Mouse (Mus musculus) ES-Bruce4 (cell line): ENCODE measurements around the gene Iqcn. TPM values are rescaled to one million over a fixed set of nuclear protein-coding genes. Genes with fewer than 3 reads are reported as not detected.

Experiments
- H3K27ac ChIP-seq: 2 replicates; pipeline ENCODE4 v1.5.1; 2012; ENCODE audit warnings: low read length, inconsistent platforms; ENCODE audit not compliant: insufficient read depth
- H3K27me3 ChIP-seq: 2 replicates; pipeline ENCODE4 v1.6.1; 2012; ENCODE audit warnings: mild to moderate bottlenecking, low read length, inconsistent platforms; ENCODE audit not compliant: control insufficient read depth, poor library complexity, insufficient read depth, severe bottlenecking
- H3K36me3 ChIP-seq: 2 replicates; pipeline ENCODE4 v1.6.1; 2012; ENCODE audit warnings: inconsistent platforms, mild to moderate bottlenecking, low read length, moderate library complexity; ENCODE audit not compliant: control insufficient read depth, poor library complexity, insufficient read depth, severe bottlenecking
- H3K4me1 ChIP-seq: one replicate; pipeline ENCODE4 v1.8.1; 2011; ENCODE audit warnings: low read length; ENCODE audit not compliant: control insufficient read depth, insufficient read depth
- H3K4me3 ChIP-seq: 2 replicates; pipeline ENCODE4 v1.5.1; 2011; ENCODE audit warnings: low read depth, mild to moderate bottlenecking, low read length
- H3K9ac ChIP-seq: 2 replicates; pipeline ENCODE4 v1.6.1; 2012; ENCODE audit warnings: low read depth, mild to moderate bottlenecking, inconsistent platforms; ENCODE audit not compliant: poor library complexity, severe bottlenecking
- H3K9me3 ChIP-seq: replicated peaks from 2 replicates; pipeline ENCODE4 v1.6.1; 2012; ENCODE audit warnings: mild to moderate bottlenecking, low read length, inconsistent platforms; ENCODE audit not compliant: control insufficient read depth, poor library complexity, insufficient read depth, severe bottlenecking
- CTCF ChIP-seq: IDR thresholded peaks from one replicate; pipeline ENCODE4 v1.8.1; 2011; ENCODE audit warnings: low read depth, low read length
- EP300 ChIP-seq: IDR thresholded peaks from 2 replicates; pipeline ENCODE4 v1.6.1; 2011; ENCODE audit warnings: low read depth, low read length; ENCODE audit not compliant: insufficient read depth
- POLR2A ChIP-seq: IDR thresholded peaks from one replicate; pipeline ENCODE4 v1.8.1; 2011; ENCODE audit warnings: low read length; ENCODE audit not compliant: insufficient read depth
- polyA plus RNA-seq: library from polyadenylated mRNA; stranded (reverse); fragments of >200 nt; gene quantifications from 2 replicates; pipeline ENCODE4 v1.2.4, GENCODE M21; 2011; ENCODE audit warnings: low read depth; ENCODE audit not compliant: missing spikeins, insufficient read depth, insufficient read length

Gene Iqcn
- polyA plus RNA-seq, 1 experiment, result not detected

- no peaks in the 10 kb centered on the region for H3K36me3 ChIP-seq
- no peaks in the 10 kb centered on the region for H3K4me1 ChIP-seq
- no peak for TF ChIP-seq CTCF
- no peak for TF ChIP-seq EP300
- TF ChIP-seq POLR2A, result no peak
- no peak overlapping the region for H3K27ac ChIP-seq
- no peak overlapping the region for H3K4me3 ChIP-seq
- H3K9me3 ChIP-seq, result no peaks in the 10 kb centered on the region
- no peaks in the 10 kb centered on the region for H3K27me3 ChIP-seq
- no peak overlapping the region for H3K9ac ChIP-seq
These were observed 46.9 kb downstream of the Iqcn start for GRCm38 (mm10) chr8:70750128-70750680.

DNA sequence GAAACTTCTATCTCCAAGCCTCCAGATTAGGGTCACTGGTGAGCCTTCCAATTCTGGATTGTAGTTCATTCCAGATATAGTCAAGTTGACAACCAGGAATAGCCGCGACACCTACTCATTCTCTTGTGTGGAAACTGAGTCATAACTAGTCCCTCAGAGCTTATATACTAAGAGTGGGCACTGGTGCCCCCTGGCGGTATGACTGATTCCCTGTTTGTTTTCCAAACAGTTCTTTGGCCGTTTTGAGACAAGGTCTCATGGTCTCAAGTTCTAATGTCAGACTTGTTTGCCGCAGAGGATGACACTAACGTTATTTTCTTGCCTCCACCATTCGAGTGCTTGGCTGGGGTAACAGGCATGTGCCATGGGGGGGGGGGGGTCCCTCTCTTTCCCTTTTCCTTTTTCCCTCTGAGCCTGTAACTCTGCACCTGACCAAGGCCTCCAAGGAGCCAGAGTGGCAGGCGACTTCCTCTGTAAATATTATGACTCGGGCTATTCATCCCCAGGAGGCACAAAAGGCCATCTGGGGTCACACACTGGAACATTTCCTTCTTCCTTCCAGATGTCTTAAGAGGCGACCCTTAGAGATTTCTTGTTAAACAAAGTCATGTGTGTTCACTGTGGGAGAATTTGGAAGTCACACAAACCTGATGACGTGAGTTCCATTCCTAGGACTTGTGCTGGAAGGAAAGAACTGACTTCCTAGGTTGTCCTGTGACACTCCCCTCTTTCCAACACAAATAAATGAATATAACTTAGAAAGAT is 48.9 kb downstream of the Iqcn start:
- Histone ChIP-seq H3K27me3 (no peaks in the 10 kb centered on the region), H3K9me3 (no peaks in the 10 kb centered on the region), H3K9ac (no peak overlapping the region), H3K27ac (no peak overlapping the region), H3K4me1 (peaks cover 3% of the 10 kb centered on the region), H3K4me3 (no peak overlapping the region), H3K36me3 (peaks cover 4% of the 10 kb centered on the region; the same call in 1 of the 2 replicates)
- TF ChIP-seq POLR2A, result no peak
- peak; percentile 9 for TF ChIP-seq CTCF
- TF ChIP-seq EP300, result no peak

- H3K9ac ChIP-seq, result peak overlapping the region; percentile 50
- H3K27ac ChIP-seq, result peak overlapping the region; percentile 3; the same call in 1 of the 2 replicates
These were observed 49.9 kb downstream of the Iqcn start for GRCm38 (mm10) chr8:70753151-70753550.

GRCm38 (mm10) chr8:70754043-70754870 is 51.0 kb downstream of the Iqcn start, which contains the start of gene Rab3a:
Gene Rab3a, plus strand, starts transcription at chr8:70754679.
- no peak for TF ChIP-seq CTCF
- peak; percentile 36; the same call in 1 of the 2 replicates for TF ChIP-seq EP300
- TF ChIP-seq POLR2A, result peak; percentile 46
- Histone ChIP-seq H3K4me3 (peak within 1 kb of the TSS; percentile 68), H3K9ac (peak within 1 kb of the TSS; percentile 50), H3K27me3 (no peaks in the 10 kb centered on the region), H3K9me3 (no peaks in the 10 kb centered on the region), H3K27ac (peak within 1 kb of the TSS; percentile 21; the same call in 1 of the 2 replicates), H3K36me3 (peaks cover 4% of the 10 kb centered on the region; the same call in 1 of the 2 replicates), H3K4me1 (peaks cover 3% of the 10 kb centered on the region)

More at GRCm38 (mm10) chr8:70753151-70753550, 49.9 kb downstream of the Iqcn start:
- Histone ChIP-seq H3K36me3 (peaks cover 4% of the 10 kb centered on the region; the same call in 1 of the 2 replicates), H3K4me3 (peak overlapping the region; percentile 41), H3K9me3 (no peaks in the 10 kb centered on the region), H3K27me3 (no peaks in the 10 kb centered on the region), H3K4me1 (peaks cover 3% of the 10 kb centered on the region)
- TF ChIP-seq EP300 (no peak), POLR2A (no peak), CTCF (no peak)

DNA sequence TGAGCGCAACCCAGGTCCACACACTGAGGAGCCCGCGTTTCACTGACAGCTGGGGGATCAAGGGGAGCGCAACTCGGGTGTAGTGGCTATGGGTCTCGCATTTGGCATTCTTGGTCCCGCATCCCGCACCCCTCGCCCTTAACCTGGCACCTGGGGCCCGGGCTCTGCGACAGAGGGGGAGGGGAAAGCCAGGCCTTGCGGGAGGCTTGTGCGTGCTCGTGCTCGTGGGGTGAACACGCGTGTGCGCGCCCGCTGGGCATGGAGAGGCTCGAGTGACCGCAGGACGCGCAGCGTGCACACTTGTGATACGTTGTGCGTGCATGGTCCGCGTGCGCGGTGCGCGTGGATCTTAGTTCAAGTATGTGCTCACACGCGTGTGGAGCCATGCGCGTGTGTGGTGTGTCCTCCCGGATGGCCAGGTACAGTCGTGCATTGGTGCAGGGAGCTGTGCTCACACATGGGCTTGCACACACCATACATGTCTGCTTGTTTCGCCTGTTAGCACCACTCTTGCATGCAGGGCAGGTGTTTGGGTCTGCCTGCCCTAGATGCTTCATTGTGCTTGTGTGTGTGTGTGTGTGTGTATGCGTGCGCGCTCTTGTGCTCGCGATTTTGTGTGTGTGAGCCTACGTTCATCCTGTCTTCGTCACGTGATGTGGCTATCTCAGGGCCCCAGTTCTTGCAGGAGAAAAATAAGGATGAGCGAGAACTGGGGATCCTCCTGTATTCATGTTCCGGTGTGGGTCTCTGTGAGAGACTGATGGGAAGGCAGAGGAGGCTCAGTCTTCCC is 51.8 kb downstream of the Iqcn start:
- peaks cover 5% of the 10 kb centered on the region for H3K4me1 ChIP-seq
- H3K9ac ChIP-seq, result peak overlapping the region; percentile 15
- no peak for TF ChIP-seq CTCF
- no peak for TF ChIP-seq EP300
- no peak for TF ChIP-seq POLR2A
- no peak overlapping the region for H3K27ac ChIP-seq
- peaks cover 4% of the 10 kb centered on the region; the same call in 1 of the 2 replicates for H3K36me3 ChIP-seq
- peak overlapping the region; percentile 68 for H3K4me3 ChIP-seq
- no peaks in the 10 kb centered on the region for H3K9me3 ChIP-seq
- no peaks in the 10 kb centered on the region for H3K27me3 ChIP-seq
